In the genomic region with DNA sequence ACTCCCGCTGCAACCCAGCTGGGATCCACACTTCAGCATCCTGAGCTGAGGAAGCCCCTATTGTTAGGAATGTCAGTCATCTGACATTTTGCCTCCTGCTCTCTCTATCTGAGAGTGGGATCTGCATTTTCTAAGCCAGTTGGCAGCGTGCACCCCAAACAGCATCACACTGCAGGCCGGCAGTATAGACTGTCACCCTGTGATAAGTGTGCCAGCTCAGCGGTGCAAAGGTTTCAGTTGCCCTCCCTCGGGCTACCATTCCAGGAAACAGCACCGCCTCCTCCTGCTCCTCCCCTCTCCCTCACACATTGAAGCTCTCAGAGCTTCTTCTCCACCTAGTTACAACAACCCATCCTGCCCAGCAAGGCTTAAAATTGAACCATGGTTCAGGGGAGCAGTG, we compare ENCODE assay signal across 11 mouse cellular contexts.
DNase-seq lines count a peak whose midpoint lies in the region; ATAC-seq and TF ChIP-seq lines count a peak whose summit lies in the region.
"Had no signal": no experiment of that assay in that cellular context is flagged by ENCODE, and none has a peak within 500 bp of the region (broad histone marks: within the 10 kb centered on the region; RNA-seq: fewer than 3 reads in every experiment).

No protein-coding gene starts in this region.

- H3K9ac ChIP-seq in heart, embryonic 15.5 days = no peak overlapping the region

- TF ChIP-seq POLR2A in brain, embryonic 14.5 days (IDR thresholded peaks at IDR 0.05; ENCODE audit: borderline replicate concordance, extremely low read depth, insufficient read depth, insufficient read length, poor library complexity, severe bottlenecking) = no peak
- TF ChIP-seq POLR2A in embryonic fibroblast, embryonic 13.5 days (IDR thresholded peaks at IDR 0.05; ENCODE audit: low read depth, low read length) = no peak

- H3K27ac ChIP-seq in heart, embryonic 15.5 days = no peak overlapping the region
- peak overlapping the region; percentile 76 for H3K27ac ChIP-seq in embryonic fibroblast, embryonic 13.5 days (ENCODE audit: insufficient read depth, low read length)

- no peaks in the 10 kb centered on the region for H3K9me3 ChIP-seq in heart, embryonic 15.5 days (replicated peaks)

- DNase-seq in heart, postnatal 4 days = no peak
- peak; percentile 66 for DNase-seq in brain, embryonic 14.5 days (ENCODE audit: low read depth)
- DNase-seq in kidney, postnatal 25 days = peak; percentile 16 to 38
- no peak for DNase-seq in urinary bladder, postnatal 10 days (ENCODE audit: low spot score)
- DNase-seq: lung, adult 2 months; right cerebral cortex, postnatal 25 days had no signal

- H3K36me3 ChIP-seq in heart, embryonic 15.5 days = no peaks in the 10 kb centered on the region

- no peaks in the 10 kb centered on the region for H3K27me3 ChIP-seq in heart, embryonic 15.5 days
- H3K27me3 ChIP-seq: CH12.LX had no signal

- H3K4me1 ChIP-seq in heart, embryonic 15.5 days (replicated peaks) = 0 out of 2 replicates have a peak, but pooled peaks cover 8% of the 10 kb centered on the region
- peaks cover 12% of the 10 kb centered on the region for H3K4me1 ChIP-seq in embryonic fibroblast, embryonic 13.5 days (ENCODE audit: control insufficient read depth, insufficient read depth, low read length)

- no peak overlapping the region for H3K4me3 ChIP-seq in heart, embryonic 15.5 days
- no peak overlapping the region for H3K4me3 ChIP-seq in embryonic fibroblast, embryonic 13.5 days (ENCODE audit: insufficient read depth, low read length)

- peak overlapping the region; percentile 36 for H3K4me2 ChIP-seq in heart, embryonic 15.5 days

- TF ChIP-seq CTCF in brain, embryonic 14.5 days (IDR thresholded peaks at IDR 0.05; ENCODE audit: borderline replicate concordance, extremely low read depth, insufficient read depth, insufficient read length) = no peak
- no peak for TF ChIP-seq CTCF in embryonic fibroblast, embryonic 13.5 days (IDR thresholded peaks at IDR 0.05; ENCODE audit: borderline replicate concordance, insufficient read depth, low read length)

- no peak for ATAC-seq in heart, embryonic 15.5 days (replicated peaks; ENCODE audit: insufficient number of reproducible peaks, insufficient read depth, low FRiP score, low read depth)
- no peak for ATAC-seq in monocyte, adult 5-6 weeks (replicated peaks; ENCODE audit: insufficient number of reproducible peaks, low FRiP score, low TSS enrichment, poor library complexity, severe bottlenecking)
- ATAC-seq in CD4-positive, CD25-positive, alpha-beta regulatory T cell, adult 4 months = no peak

- 21% methylated on average over 6 of the region's 6 CpGs for WGBS in heart, embryonic 15.5 days

Comparison
In these comparisons a context has a peak if more than half of its experiments do, and no peak if none do; other contexts are left out.
1. DNase-seq: peak in brain, embryonic 14.5 days (single experiment) and kidney, postnatal 25 days (2 of 2); none in heart, postnatal 4 days (single experiment) and urinary bladder, postnatal 10 days (single experiment).